Mouse (Mus musculus): ENCODE measurements around the gene Tspan9. TPM values are rescaled to one million over a fixed set of nuclear protein-coding genes. Genes with fewer than 3 reads are reported as not detected.

Gene Tspan9
- polyA plus RNA-seq, 1 experiment, result 107 TPM

DNA sequence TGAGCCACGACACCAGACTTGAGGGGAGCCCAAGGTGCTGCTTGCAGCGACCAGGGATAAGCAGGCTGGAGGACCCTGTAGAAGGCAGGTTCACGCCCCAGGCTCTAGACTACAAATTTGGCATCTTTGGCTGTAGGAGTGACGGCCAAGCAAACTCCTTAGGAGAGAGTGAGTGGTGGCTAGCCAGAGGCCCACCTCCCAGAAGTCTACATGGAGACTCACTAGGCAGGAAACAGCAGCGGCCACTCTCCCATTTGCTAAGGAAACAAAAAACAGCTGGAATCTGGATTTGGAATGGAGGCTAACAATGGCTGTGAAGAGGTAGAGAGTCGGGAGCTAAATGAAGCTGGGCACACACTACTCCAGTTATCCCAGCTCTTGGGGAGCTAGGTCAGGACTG is 104.8 kb downstream of the Tspan9 start:
- WGBS, result 73% methylated on average over 6 of the region's 6 CpGs
- H3K4me3 ChIP-seq (ENCODE audit: insufficient read depth, low read depth, low read length), result no peak overlapping the region
- no peaks in the 10 kb centered on the region for H3K36me3 ChIP-seq (ENCODE audit: control insufficient read depth, insufficient read depth, low read length)
- DNase-seq, result no peak
- H3K27ac ChIP-seq (ENCODE audit: insufficient read depth, low read depth, low read length), result no peak overlapping the region
- no peaks in the 10 kb centered on the region for H3K27me3 ChIP-seq (replicated peaks; ENCODE audit: control insufficient read depth, insufficient read depth, low read length)
- TF ChIP-seq CTCF (conservative IDR thresholded peaks at IDR 0.05; ENCODE audit: insufficient read depth, insufficient read length, low read depth, low read length) (no peak), POLR2A (IDR thresholded peaks at IDR 0.05; ENCODE audit: low read depth, low read length) (no peak)
- H3K4me1 ChIP-seq (ENCODE audit: control insufficient read depth, insufficient read depth, low read length), result peaks cover 4% of the 10 kb centered on the region

DNA sequence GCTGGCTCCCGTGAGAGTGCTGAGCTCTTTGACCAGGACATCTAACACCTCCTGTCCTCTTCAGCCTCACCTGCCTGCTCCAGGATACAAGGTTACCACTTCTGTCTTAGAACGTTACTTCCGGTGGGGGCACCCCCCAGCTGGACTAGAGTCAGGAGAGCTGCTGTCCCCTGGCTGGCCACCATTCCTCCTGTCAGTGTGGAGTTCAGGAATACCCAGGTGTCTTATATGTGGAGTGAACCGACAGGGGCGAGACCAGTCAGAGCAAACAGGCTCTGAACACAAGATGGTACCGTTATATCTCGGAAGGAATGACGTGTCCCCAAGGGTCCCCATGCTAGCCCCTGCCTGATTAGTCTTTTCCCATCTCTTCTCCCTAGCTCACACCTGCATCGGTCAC is 106.8 kb downstream of the Tspan9 start:
- 77% methylated on average over 9 of the region's 9 CpGs for WGBS
- Histone ChIP-seq H3K27ac (ENCODE audit: insufficient read depth, low read depth, low read length) (no peak overlapping the region), H3K36me3 (ENCODE audit: control insufficient read depth, insufficient read depth, low read length) (no peaks in the 10 kb centered on the region), H3K4me3 (ENCODE audit: insufficient read depth, low read depth, low read length) (no peak overlapping the region), H3K4me1 (ENCODE audit: control insufficient read depth, insufficient read depth, low read length) (peaks cover 4% of the 10 kb centered on the region), H3K27me3 (replicated peaks; ENCODE audit: control insufficient read depth, insufficient read depth, low read length) (no peaks in the 10 kb centered on the region)
- TF ChIP-seq CTCF (conservative IDR thresholded peaks at IDR 0.05; ENCODE audit: insufficient read depth, insufficient read length, low read depth, low read length) (no peak), POLR2A (IDR thresholded peaks at IDR 0.05; ENCODE audit: low read depth, low read length) (no peak)
- no peak for DNase-seq

DNA sequence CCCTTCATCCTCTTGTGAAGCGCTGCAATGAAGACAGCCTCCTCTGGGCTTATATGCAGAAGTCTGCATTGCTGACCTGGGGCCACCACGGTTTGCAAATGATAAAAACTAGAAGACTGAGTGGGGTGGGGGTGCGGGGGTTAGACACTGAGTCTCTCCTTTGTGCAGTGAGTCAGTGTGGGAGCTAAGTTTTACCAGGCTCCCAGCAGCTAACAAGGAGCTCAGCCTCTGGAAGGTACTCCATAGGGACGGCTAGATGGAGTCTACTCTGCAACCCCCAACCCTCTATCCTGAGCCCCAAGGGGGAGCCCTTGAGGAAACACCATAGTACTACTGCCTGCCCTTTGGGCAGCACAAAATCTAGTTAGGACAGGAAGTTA is 107.5 kb downstream of the Tspan9 start:
- 20% methylated on average over 4 of the region's 4 CpGs for WGBS
- H3K27me3 ChIP-seq (replicated peaks; ENCODE audit: control insufficient read depth, insufficient read depth, low read length), result no peaks in the 10 kb centered on the region
- no peak overlapping the region for H3K27ac ChIP-seq (ENCODE audit: insufficient read depth, low read depth, low read length)
- no peak for DNase-seq
- no peaks in the 10 kb centered on the region for H3K36me3 ChIP-seq (ENCODE audit: control insufficient read depth, insufficient read depth, low read length)
- peaks cover 4% of the 10 kb centered on the region for H3K4me1 ChIP-seq (ENCODE audit: control insufficient read depth, insufficient read depth, low read length)
- TF ChIP-seq POLR2A (IDR thresholded peaks at IDR 0.05; ENCODE audit: low read depth, low read length), result no peak
- TF ChIP-seq CTCF (conservative IDR thresholded peaks at IDR 0.05; ENCODE audit: insufficient read depth, insufficient read length, low read depth, low read length), result no peak
- H3K4me3 ChIP-seq (ENCODE audit: insufficient read depth, low read depth, low read length), result no peak overlapping the region

DNA sequence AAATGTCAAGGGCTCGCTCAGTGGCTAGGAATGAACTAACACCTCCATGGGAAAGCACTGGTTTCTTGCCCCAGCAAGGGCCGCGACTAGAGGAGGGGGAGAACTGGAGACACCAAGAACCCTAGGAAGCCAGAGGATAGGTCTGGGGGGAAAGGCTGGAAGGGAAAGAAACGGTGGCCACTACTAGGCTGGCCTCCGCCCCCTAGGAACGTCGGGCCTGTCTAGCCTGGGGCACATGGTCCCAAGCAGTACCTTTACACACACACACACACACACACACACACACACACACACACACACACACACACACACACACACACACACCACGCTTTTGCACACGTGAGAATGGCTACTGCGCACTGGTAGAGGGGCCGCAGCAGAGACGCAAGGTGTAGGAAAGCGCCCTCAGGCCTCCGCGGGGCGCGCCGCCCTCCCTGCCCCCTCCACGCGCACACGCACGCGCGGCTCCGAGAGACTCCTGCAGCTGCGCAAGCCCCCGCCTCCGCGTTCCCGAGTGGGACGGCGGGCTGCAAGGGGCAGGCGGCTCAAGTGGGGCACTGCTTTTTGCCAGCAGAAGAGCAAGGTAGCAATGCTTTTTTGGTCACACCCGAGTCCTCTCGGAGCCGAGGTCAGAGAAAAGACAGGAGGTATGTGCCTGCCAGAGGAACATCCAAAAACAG is 108.0 kb downstream of the Tspan9 start:
- peaks cover 6% of the 10 kb centered on the region for H3K4me1 ChIP-seq (ENCODE audit: control insufficient read depth, insufficient read depth, low read length)
- no peaks in the 10 kb centered on the region for H3K27me3 ChIP-seq (replicated peaks; ENCODE audit: control insufficient read depth, insufficient read depth, low read length)
- H3K27ac ChIP-seq (ENCODE audit: insufficient read depth, low read depth, low read length), result no peak overlapping the region
- TF ChIP-seq POLR2A (IDR thresholded peaks at IDR 0.05; ENCODE audit: low read depth, low read length) (no peak), CTCF (conservative IDR thresholded peaks at IDR 0.05; ENCODE audit: insufficient read depth, insufficient read length, low read depth, low read length) (no peak)
- H3K4me3 ChIP-seq (ENCODE audit: insufficient read depth, low read depth, low read length), result peak overlapping the region; percentile 29; the same call in 1 of the 2 replicates
- no peaks in the 10 kb centered on the region for H3K36me3 ChIP-seq (ENCODE audit: control insufficient read depth, insufficient read depth, low read length)
- DNase-seq, result peak; percentile 11
- 10% methylated on average over 36 of the region's 36 CpGs for WGBS

DNA sequence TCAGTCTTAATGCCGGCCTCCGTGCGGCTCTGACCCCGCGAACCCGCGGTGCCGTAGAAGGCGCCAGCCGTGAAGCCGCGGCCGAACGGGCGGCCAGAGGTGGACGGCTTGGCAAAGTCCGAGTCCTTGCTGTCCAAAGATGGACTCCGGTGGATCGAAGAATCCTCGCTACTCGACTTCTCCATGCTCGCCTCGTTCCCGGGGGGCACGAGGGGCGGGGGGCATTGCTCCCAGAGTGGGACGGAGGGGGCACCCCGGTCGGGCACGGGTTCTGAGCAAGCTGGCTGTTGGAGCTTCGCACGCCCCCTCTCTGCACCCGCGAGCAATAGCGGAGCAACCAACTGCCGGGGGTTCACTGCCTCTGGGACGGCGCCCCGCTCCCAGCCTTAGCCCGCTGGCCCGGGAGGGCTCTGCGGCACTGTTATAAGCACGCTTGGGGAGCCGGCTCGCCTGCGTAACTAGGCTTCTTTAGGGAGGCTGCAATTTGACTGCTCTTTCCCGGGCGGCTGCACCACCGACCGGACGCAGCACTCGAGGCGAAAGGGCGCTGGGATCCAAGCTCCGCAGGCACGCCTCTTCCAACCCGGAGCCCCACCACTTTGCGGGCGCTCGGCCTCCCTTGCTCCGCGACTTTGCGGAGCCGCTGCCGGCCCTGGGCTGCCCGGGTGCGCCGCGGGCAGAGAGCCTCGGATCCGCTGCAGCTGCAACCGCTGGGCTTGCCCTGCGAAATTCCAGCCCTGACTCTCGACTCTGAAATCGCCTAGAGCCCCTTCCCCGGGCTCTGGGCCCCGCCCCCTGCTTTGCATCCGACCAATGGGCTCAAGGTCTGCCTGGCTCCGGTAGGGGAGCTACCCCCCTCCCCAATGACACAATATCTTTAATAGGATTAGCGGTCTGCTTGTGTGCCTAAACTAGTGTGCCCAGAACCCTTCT is 108.8 kb downstream of the Tspan9 start:
- 21% methylated on average over 80 of the region's 80 CpGs for WGBS
- no peaks in the 10 kb centered on the region for H3K27me3 ChIP-seq (replicated peaks; ENCODE audit: control insufficient read depth, insufficient read depth, low read length)
- peak overlapping the region; percentile 29; the same call in 1 of the 2 replicates for H3K4me3 ChIP-seq (ENCODE audit: insufficient read depth, low read depth, low read length)
- H3K27ac ChIP-seq (ENCODE audit: insufficient read depth, low read depth, low read length), result no peak overlapping the region
- TF ChIP-seq POLR2A (IDR thresholded peaks at IDR 0.05; ENCODE audit: low read depth, low read length) (no peak), CTCF (conservative IDR thresholded peaks at IDR 0.05; ENCODE audit: insufficient read depth, insufficient read length, low read depth, low read length) (no peak)
- DNase-seq, result peak; percentile 57
- H3K36me3 ChIP-seq (ENCODE audit: control insufficient read depth, insufficient read depth, low read length), result no peaks in the 10 kb centered on the region
- peaks cover 12% of the 10 kb centered on the region for H3K4me1 ChIP-seq (ENCODE audit: control insufficient read depth, insufficient read depth, low read length)

DNA sequence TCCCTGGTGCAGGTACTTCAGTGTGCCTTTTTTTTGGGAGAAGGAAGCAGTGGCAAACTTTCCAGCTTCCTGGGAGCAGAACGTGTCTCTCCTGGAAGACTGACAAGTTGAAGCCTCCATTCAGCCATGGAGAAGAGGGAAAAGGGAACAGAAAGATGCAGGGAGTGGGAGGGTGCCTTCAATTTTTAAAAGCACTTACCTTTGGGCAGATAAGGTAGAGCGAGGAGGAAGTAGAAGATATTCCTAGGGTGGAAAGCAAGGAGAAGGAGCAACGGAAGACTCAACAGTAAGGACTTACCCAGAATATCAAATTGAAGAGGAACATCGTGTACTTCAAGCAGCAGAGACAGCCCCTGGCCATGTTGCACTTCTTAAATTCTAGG is 109.5 kb downstream of the Tspan9 start:
- no peak overlapping the region for H3K27ac ChIP-seq (ENCODE audit: insufficient read depth, low read depth, low read length)
- H3K4me1 ChIP-seq (ENCODE audit: control insufficient read depth, insufficient read depth, low read length), result peaks cover 17% of the 10 kb centered on the region
- no peaks in the 10 kb centered on the region for H3K36me3 ChIP-seq (ENCODE audit: control insufficient read depth, insufficient read depth, low read length)
- H3K27me3 ChIP-seq (replicated peaks; ENCODE audit: control insufficient read depth, insufficient read depth, low read length), result no peaks in the 10 kb centered on the region
- TF ChIP-seq CTCF (conservative IDR thresholded peaks at IDR 0.05; ENCODE audit: insufficient read depth, insufficient read length, low read depth, low read length) (no peak), POLR2A (IDR thresholded peaks at IDR 0.05; ENCODE audit: low read depth, low read length) (no peak)
- no peak for DNase-seq
- 68% methylated on average over 4 of the region's 4 CpGs for WGBS
- no peak overlapping the region for H3K4me3 ChIP-seq (ENCODE audit: insufficient read depth, low read depth, low read length)

Measured in kidney, adult 2 months (tissue).